Mouse (Mus musculus) c-Kit-positive CD71-positive TER-119-negative erythroid progenitor cells, embryonic 14.5 days (primary cell): ENCODE measurements at regions not wholly inside any gene's neighbourhood (a gene's known extent, or its start where the extent isn't known, plus 50 kb on each side); places are given as distances from the start of the nearest gene placed in this dataset.

Experiments
- DNase-seq: peaks from one replicate; pipeline ENCODE4 v3.0.0-alpha.2; 2013; ENCODE audit warnings: low read depth

- DNase-seq, result no peak
These were observed 76.5 kb downstream of the Gja1 start for GRCm38 (mm10) chr10:56453578-56454069.

- DNase-seq, result no peak
These were observed 78.8 kb downstream of the Gja1 start for GRCm38 (mm10) chr10:56455867-56456468.

GRCm38 (mm10) chr10:56468537-56468936 is 91.4 kb downstream of the Gja1 start:
- no peak for DNase-seq

GRCm38 (mm10) chr10:56468993-56469712 is 92.0 kb downstream of the Gja1 start:
- DNase-seq, result no peak

- no peak for DNase-seq
These were observed 92.8 kb downstream of the Gja1 start for GRCm38 (mm10) chr10:56469895-56470294.

- DNase-seq, result no peak
These were observed 97.8 kb downstream of the Gja1 start for GRCm38 (mm10) chr10:56474951-56475350.

- DNase-seq, result no peak
These were observed 105.1 kb downstream of the Gja1 start for GRCm38 (mm10) chr10:56482156-56482716.

- no peak for DNase-seq
These were observed 107.8 kb downstream of the Gja1 start for GRCm38 (mm10) chr10:56484931-56485330.

GRCm38 (mm10) chr10:56485746-56486145 is 108.6 kb downstream of the Gja1 start:
- DNase-seq, result no peak

- peak; percentile 9 for DNase-seq
These were observed 109.5 kb downstream of the Gja1 start for GRCm38 (mm10) chr10:56486584-56486983.

GRCm38 (mm10) chr10:56493461-56493860 is 116.3 kb downstream of the Gja1 start:
- no peak for DNase-seq

- no peak for DNase-seq
These were observed 118.2 kb downstream of the Gja1 start for GRCm38 (mm10) chr10:56495352-56495751.

GRCm38 (mm10) chr10:56519041-56519440 is 141.9 kb downstream of the Gja1 start:
- no peak for DNase-seq

- no peak for DNase-seq
These were observed 148.7 kb downstream of the Gja1 start for GRCm38 (mm10) chr10:56525791-56526190.

GRCm38 (mm10) chr10:56537091-56537490 is 160.0 kb downstream of the Gja1 start:
- DNase-seq, result no peak

- DNase-seq, result no peak
These were observed 162.8 kb downstream of the Gja1 start for GRCm38 (mm10) chr10:56539827-56540511.

- no peak for DNase-seq
These were observed 165.0 kb downstream of the Gja1 start for GRCm38 (mm10) chr10:56542106-56542505.

- no peak for DNase-seq
These were observed 168.9 kb downstream of the Gja1 start for GRCm38 (mm10) chr10:56545989-56546388.

GRCm38 (mm10) chr10:56546824-56547223 is 169.7 kb downstream of the Gja1 start:
- DNase-seq, result no peak

- DNase-seq, result no peak
These were observed 170.7 kb downstream of the Gja1 start for GRCm38 (mm10) chr10:56547825-56548224.

GRCm38 (mm10) chr10:56566836-56567442 is 189.8 kb downstream of the Gja1 start:
- DNase-seq, result no peak

GRCm38 (mm10) chr10:56582065-56582464 is 204.9 kb downstream of the Gja1 start:
- DNase-seq, result no peak
